Mouse (Mus musculus) brain, adult 2 months (tissue): ENCODE data around the gene Lrp2.

ENCODE experiments used
- DNase-seq: peaks from one replicate; pipeline ENCODE4 v3.0.0; 2011; ENCODE audit warnings: low read depth, low spot score

Gene Lrp2

GRCm38 (mm10) chr2:69520273-69520672 lies 65.6 kb downstream of the Lrp2 start:
- no peak for DNase-seq

- no peak for DNase-seq
Observed at GRCm38 (mm10) chr2:69518307-69518706, 67.6 kb downstream of the Lrp2 start.

GRCm38 (mm10) chr2:69511766-69512165 lies 74.1 kb downstream of the Lrp2 start:
- no peak for DNase-seq

- DNase-seq: no peak
Observed at GRCm38 (mm10) chr2:69500357-69500756, 85.5 kb downstream of the Lrp2 start.

- DNase-seq: peak; percentile 74
Observed at GRCm38 (mm10) chr2:69493130-69493529, 92.7 kb downstream of the Lrp2 start.

- DNase-seq: no peak
Observed at GRCm38 (mm10) chr2:69480965-69481364, 104.9 kb downstream of the Lrp2 start.

GRCm38 (mm10) chr2:69479859-69480258 lies 106.0 kb downstream of the Lrp2 start:
- DNase-seq: no peak

- DNase-seq: peak; percentile 50
Observed at GRCm38 (mm10) chr2:69476901-69477300, 109.0 kb downstream of the Lrp2 start.

- no peak for DNase-seq
Observed at GRCm38 (mm10) chr2:69475177-69475576, 110.7 kb downstream of the Lrp2 start.

- peak; percentile 35 for DNase-seq
Observed at GRCm38 (mm10) chr2:69471837-69472236, 114.0 kb downstream of the Lrp2 start.

GRCm38 (mm10) chr2:69463609-69464008 lies 122.3 kb downstream of the Lrp2 start:
- no peak for DNase-seq

GRCm38 (mm10) chr2:69459481-69459880 lies 126.4 kb downstream of the Lrp2 start:
- DNase-seq: no peak

- peak; percentile 64 for DNase-seq
Observed at GRCm38 (mm10) chr2:69451128-69451527, 134.7 kb downstream of the Lrp2 start.

GRCm38 (mm10) chr2:69448581-69448980 lies 137.3 kb downstream of the Lrp2 start:
- no peak for DNase-seq

- peak; percentile 67 for DNase-seq
Observed at GRCm38 (mm10) chr2:69445896-69446472, 139.9 kb downstream of the Lrp2 start.

- DNase-seq: no peak
Observed at GRCm38 (mm10) chr2:69441656-69442055, 144.2 kb downstream of the Lrp2 start.

- DNase-seq: peak; percentile 83
Observed at GRCm38 (mm10) chr2:69428116-69428515, 157.7 kb downstream of the Lrp2 start.

- DNase-seq: no peak
Observed at GRCm38 (mm10) chr2:69427141-69427540, 158.7 kb downstream of the Lrp2 start.

- peak; percentile 57 for DNase-seq
Observed at GRCm38 (mm10) chr2:69426081-69426480, 159.8 kb downstream of the Lrp2 start.

GRCm38 (mm10) chr2:69424829-69425228 lies 161.0 kb downstream of the Lrp2 start:
- DNase-seq: no peak

- DNase-seq: peak; percentile 10
Observed at GRCm38 (mm10) chr2:69418294-69418881, 167.5 kb downstream of the Lrp2 start.

- DNase-seq: no peak
Observed at GRCm38 (mm10) chr2:69415070-69415469, 170.8 kb downstream of the Lrp2 start.

GRCm38 (mm10) chr2:69414539-69414938 lies 171.3 kb downstream of the Lrp2 start:
- no peak for DNase-seq

GRCm38 (mm10) chr2:69405692-69406091 lies 180.2 kb downstream of the Lrp2 start:
- DNase-seq: no peak
